Mouse (Mus musculus) myocyte (in vitro differentiated cells): ENCODE data around the gene Efna2.
A peak's percentile ranks its signal among the peaks of the same experiment; 100 is the strongest.

Experiments used
- MAX ChIP-seq: IDR thresholded peaks from one replicate; pipeline ENCODE4 v1.6.1; 2011; ENCODE audit warnings: low read depth, mild to moderate bottlenecking, control low read depth
- POLR2A ChIP-seq: IDR thresholded peaks from one replicate; pipeline ENCODE4 v1.6.1; 2011; ENCODE audit warnings: low read depth, mild to moderate bottlenecking, control low read depth, moderate library complexity; ENCODE audit not compliant: insufficient read length
- TCF3 ChIP-seq: IDR thresholded peaks from one replicate; pipeline ENCODE4 v1.6.1; 2011; ENCODE audit warnings: low read depth, control low read depth; ENCODE audit not compliant: insufficient read length

GRCm38 (mm10) chr10:80154384-80154783 is 24.9 kb upstream of the Efna2 start:
- TF ChIP-seq POLR2A (peak; percentile 51), MAX (no peak), TCF3 (no peak)
